Mouse (Mus musculus) testis, postnatal 14 days (tissue): Measurements from ENCODE around the gene Spp1.
A peak's percentile ranks its signal among the peaks of the same experiment; 100 is the strongest.

Experiments
- DNase-seq: peaks from one replicate; pipeline ENCODE4 v3.0.0; 2021; ENCODE audit warnings: low spot score

Spp1 gene

GRCm38 (mm10) chr5:104433968-104434565, 851 bp upstream of the Spp1 start:
- DNase-seq: peak; percentile 31

GRCm38 (mm10) chr5:104436406-104437076, 1.6 kb downstream of the Spp1 start:
- DNase-seq: no peak

- DNase-seq: no peak
Observed at GRCm38 (mm10) chr5:104442396-104442795, 7.5 kb downstream of the Spp1 start.

DNA sequence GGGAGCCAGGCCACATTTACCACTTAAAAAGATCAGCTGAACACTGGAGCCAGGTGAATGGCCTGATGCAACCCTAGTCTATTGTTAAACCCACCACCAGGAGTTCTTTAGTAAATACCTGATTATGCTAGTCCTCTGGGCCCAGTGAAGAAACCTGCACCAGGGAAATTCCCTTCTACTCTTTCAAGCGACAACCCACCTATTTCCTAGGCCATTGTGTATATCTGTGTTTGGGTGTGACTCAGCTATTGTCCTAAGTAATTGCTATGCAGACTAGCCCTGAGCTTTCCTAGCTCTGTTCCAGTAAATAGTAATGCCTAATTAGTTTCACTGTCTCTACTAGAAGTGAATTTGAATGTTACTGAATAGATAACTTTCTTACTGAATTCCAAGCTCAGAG, 7.9 kb downstream of the Spp1 start:
- no peak for DNase-seq

DNA sequence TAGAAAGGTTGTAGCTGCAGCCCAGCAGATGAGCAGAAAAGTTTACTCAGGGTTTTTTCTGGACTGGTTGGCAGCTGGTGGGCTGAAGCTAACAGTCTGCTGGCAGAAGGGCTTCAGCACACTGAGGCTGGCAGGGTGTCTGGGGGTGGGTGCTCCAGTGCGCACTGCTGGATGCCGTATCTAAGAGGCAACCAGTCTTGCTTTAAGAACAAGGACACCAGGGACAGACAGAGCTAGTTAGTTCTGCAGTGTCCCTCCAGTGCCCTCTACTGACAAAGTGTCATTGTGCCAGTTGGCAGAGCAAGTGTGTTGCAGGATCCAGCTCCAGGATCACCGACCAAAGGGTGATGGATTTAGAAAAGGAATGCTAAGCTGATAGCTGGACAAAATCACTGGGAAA, 11.2 kb downstream of the Spp1 start:
- peak; percentile 60 for DNase-seq

DNA sequence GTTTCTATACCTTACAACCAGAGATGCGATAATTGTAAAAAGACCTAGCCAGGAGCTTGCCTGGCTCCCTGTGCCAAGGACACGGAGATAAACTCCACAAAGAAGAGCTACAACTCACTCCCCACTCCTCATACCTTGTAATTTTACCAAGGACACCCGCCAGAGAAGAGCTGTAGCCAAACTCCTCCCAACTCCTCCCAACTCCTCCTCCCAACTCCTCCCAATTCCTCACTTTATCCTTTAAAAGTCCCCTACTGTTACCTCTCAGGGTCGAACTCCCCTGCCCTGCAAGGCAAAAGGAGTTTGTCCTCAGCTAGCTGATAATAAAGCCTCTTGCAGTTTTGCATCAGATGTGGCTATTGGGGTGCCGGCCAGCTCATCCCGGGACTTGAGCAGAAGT, 13.4 kb downstream of the Spp1 start:
- peak; percentile 32 for DNase-seq

GRCm38 (mm10) chr5:104449491-104449890, 14.6 kb downstream of the Spp1 start:
- no peak for DNase-seq

DNA sequence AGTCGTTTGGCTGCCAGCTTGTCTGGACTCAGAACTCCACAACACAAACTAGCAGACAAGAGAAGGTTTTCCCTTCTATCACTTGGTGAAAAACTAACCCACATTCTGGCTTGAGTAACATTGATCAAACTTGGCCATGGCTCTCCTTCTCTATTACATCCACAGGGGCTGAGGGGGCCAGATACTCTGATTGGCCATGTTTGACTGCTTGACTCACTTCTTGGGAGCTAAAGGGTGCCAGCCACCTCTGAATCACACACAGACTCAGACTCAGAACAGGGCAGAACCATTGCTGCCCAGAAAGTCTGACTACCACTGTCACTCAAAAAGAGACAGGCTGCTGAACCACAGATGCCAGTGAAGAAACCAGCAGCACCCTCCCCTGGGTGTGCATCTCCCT, 18.2 kb downstream of the Spp1 start:
- DNase-seq: no peak

GRCm38 (mm10) chr5:104454564-104454963, 19.6 kb downstream of the Spp1 start:
- DNase-seq: no peak

DNA sequence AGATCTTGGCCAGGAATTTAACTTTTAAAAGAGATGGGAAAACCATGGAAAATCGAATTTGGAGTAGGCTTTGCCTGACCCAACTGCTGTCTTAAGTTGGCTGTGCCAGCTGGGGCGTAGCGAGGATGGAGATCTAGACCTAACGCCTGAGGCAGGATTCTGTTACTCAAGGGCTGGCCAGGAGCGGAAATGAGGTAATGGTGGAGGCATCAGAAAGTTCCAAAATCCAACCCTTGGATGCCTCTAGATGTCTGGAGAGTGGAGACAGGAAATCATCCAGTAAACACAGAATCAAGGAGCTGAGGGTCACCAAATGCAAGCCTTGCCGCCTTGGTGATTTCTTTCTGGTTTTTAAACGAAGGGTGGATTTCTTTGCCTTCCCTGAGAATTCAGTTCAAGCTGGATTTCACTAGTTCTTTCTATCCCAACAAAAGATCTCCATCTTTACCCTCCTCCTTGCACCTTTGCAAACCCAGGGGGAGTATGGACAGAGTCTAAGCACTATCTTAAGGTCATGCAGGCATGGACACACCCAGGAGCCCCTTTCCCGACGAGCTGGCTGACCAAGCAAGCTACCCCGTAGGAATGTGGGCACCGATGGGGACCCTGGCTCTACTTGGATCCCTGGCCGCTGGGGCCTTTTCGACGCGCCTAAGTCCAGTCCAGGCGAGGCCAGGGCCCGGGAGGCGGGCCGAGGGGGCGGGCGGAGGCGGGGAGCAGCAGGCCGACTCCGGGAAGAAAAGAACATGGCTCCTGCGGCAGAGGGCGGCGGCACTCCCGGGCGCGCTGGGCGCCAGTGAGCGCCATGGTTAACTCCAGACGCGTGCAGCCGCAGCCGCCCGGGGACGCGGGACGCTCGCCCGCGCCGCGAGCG, 24.2 kb downstream of the Spp1 start, which contains the start of gene Pkd2:
Gene Pkd2 (plus strand): TSS at position 619 of the 874 bp plus-strand sequence.
- peak; percentile 59 for DNase-seq

DNA sequence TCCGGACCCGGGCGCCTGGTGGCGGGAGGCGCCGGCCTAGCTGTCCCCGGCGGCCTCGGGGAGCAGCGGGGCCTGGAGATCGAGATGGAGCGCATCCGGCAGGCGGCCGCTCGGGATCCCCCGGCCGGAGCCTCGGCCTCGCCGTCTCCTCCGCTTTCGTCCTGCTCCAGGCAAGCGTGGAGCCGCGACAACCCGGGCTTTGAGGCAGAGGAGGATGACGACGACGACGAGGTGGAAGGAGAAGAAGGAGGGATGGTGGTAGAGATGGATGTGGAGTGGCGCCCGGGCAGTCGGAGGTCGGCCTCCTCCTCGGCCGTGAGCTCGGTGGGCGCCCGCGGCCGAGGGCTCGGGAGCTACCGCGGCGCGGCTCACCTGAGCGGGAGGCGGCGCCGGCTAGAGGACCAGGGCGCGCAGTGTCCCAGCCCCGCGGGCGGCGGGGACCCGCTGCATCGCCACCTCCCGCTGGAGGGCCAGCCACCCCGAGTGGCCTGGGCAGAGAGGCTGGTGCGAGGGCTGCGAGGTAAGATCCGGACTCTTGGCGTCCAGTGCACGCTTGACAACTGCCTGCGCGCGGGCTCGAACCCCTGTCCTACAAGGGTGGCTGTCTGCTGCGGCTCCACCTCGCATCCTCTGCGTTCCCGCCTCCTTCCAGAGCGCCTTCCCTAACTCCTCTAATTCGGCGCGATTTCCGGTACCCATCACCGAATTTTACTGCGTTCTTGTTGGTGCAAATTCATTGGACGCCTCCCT, 25.0 kb downstream of the Spp1 start:
- DNase-seq: peak; percentile 49

GRCm38 (mm10) chr5:104460456-104460838, 25.5 kb downstream of the Spp1 start:
- DNase-seq: no peak

DNA sequence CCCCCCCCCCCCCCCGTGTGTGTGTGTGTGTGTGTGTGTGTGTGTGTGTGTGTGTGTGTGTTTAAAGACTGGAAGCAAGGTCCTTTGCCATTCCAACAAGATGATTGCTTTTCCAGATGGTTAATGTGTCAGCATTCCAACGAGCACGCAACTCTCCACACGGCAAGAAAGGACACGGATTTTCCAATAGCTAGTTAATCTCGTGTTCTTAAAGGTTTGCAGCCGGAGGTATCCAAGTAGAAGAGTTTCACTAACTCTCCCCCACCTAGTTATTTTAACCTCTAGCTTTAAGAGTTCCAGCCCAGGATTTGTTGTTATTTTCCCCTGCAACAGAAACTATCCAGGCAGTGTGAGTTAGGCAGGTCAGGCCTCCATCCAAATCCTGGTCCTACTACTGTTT, 25.9 kb downstream of the Spp1 start:
- no peak for DNase-seq

- no peak for DNase-seq
Observed at GRCm38 (mm10) chr5:104465279-104465678, 30.4 kb downstream of the Spp1 start.

DNA sequence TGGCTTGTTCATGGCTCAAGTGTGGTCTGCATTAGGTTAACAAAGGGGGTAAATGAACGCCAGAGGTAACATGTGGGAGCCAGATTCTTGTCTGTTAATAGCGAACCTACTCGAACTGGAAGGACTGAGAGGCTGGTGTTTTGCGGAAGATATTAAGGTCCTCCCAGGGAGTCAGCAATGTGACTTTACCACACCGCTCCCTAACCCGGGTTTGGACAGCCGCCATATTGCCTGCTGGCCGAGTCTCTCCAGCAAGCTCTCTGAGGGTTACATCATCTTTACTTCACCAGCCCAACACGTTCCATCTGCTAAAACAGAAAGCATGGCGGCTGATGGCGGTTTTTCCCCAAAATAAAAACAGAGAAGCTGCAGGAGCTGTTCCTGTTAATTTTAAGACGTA, 30.8 kb downstream of the Spp1 start:
- DNase-seq: no peak

GRCm38 (mm10) chr5:104466816-104467215, 31.9 kb downstream of the Spp1 start:
- DNase-seq: no peak

- DNase-seq: no peak
Observed at GRCm38 (mm10) chr5:104468586-104468985, 33.7 kb downstream of the Spp1 start.

GRCm38 (mm10) chr5:104470981-104471391, 36.1 kb downstream of the Spp1 start:
- no peak for DNase-seq

GRCm38 (mm10) chr5:104472371-104472770, 37.5 kb downstream of the Spp1 start:
- DNase-seq: peak; percentile 35

- DNase-seq: no peak
Observed at GRCm38 (mm10) chr5:104480367-104480766, 45.4 kb downstream of the Spp1 start.

DNA sequence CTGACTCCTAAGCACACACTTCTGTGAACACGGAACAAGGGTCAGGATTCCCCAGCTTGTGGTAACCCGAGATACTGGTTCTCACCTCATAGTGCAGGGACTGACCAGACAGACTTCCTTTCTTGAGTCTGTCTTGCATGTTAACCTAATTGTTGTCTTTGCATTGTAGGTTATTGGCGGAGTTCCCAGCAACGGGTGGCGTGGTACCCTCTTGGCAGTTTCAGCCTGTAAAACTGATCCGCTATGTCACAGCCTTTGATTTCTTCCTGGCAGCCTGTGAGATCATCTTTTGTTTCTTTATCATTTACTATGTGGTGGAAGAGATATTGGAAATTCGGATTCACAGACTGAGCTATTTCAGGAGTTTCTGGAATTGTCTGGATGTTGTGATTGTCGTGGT, 47.9 kb downstream of the Spp1 start:
- DNase-seq: no peak
